Mouse (Mus musculus) right cerebral cortex, adult 2 months (tissue): ENCODE measurements around the gene Ttll12.

Experiments
- DNase-seq, 2 experiments: peaks; one replicate each; pipeline ENCODE4 v3.0.0; 2021 to 2022; ENCODE audit warnings: low spot score in 2 of 2

Gene Ttll12

DNA sequence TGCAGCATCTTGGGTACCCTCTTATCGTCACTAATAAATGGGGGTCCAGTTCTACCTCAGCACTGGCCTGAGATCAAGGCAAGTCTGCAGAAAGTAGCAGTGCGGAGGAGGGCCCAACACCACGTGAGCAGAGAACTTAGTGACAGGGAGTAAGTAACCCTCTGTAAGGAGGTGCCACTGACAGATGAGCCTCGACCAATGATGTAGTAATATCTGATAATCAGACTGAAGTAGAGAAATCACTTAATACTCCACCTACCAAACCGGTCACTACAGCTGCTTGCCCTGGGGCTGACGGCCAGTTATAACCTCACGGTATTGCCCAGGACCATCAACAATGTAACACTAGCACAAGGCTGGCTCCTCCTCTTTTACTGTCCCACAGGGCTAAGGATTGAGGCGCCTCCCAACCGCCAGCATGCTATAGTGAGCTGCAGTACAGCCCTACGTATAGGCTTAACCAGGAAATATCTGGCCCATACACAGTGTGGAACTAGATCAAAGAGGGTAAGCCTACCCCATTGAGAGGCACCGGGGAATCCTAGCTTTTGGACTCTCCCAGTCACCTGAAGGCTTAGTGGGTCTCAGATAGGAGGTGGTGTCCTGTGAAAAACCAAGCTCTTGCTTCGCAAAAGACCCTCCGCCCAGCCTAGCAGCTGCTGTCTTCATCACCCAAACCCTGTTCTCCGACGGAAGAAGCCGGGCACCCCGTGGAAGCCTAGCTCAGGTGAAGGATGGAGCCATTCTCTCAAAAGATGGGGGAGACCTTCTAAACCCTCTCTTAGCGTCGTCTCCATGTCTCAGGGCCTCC, 1.1 kb downstream of the Ttll12 start:
- DNase-seq, result no peak

DNA sequence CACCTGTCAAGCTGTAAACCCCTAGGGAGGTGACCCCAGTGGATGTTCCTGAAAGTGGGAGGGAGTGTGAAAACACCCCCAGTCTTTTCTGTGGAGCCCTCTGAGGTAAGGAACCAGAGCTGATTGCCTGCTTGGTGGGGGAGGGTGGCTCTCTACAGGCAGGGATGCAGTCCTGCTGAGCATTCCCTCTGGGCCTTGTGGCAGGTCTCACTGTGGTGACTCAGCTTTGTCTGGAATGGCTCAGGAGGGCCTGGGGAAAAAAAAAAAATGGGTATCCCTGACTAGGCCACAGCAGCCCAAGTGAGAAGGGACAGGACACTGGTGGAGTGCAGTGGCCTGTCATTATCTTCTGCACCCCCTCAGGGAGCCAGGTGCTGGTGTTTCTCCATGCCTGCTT, 1.8 kb downstream of the Ttll12 start:
- no peak for DNase-seq

GRCm38 (mm10) chr15:83592260-83593188, 2.4 kb downstream of the Ttll12 start:
- DNase-seq, result no peak

- no peak for DNase-seq
These were observed 3.2 kb downstream of the Ttll12 start for GRCm38 (mm10) chr15:83591758-83592157.

DNA sequence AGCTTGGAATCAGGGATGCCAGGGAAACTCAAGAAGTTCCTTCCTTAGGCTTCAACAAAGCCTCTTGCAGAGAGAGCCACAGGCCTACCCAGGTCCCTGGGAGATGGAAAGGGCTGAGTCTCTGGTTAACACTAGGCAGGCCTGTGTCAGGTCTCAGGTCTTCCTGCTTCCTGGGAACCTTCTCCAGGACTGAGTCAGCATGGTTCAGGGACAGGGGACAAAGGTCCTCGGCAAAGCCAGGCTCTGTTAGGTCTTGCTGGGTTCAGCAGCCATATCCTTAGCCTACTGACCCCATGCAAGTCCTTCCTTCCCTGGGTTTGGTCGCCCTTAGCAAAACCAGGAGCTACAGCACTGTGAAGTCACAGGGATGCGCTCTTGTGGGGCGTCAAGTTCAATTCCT, 4.1 kb downstream of the Ttll12 start:
- no peak for DNase-seq

GRCm38 (mm10) chr15:83584741-83585220, 10.2 kb downstream of the Ttll12 start:
- DNase-seq, result no peak

- no peak for DNase-seq
These were observed 11.4 kb downstream of the Ttll12 start for GRCm38 (mm10) chr15:83583419-83584156.

DNA sequence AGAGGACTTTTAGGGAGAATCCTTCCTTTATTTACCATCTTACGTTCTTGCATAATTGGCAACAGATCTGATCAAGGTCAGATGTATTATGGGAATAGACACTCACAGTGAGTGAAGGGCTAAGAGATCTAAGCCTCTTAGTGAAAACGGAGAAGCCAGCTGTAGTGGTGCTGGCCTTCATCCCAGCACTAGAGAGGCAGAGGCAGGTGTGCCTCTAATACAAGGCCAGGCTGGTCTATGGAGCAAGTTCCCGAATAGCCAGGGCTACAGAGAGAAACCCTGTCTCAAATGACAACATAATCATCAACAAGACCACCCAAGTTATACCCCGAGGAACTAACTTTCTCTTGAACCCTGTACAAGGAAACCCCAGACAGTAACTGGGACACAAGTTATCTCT, 12.0 kb downstream of the Ttll12 start:
- DNase-seq, result no peak

DNA sequence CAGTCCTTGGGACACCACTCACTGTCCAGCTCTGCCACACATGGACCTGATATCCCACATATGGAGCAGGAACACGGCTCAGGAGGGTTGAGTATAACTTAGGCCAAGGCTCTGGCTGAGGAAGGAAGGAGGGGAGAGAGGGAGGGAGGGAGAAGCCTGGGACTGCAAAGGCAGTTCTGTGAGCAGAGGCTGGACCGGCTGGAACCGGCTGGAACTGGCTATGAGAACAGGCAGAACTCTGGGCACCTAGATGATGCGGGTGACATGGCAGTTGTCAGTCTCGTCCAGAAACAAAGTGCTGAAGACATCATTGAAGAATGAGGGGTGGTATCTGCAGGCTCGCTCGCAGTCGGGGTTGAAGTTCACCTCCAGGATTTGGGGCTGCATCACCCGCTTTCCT, 18.3 kb downstream of the Ttll12 start:
- no peak for DNase-seq

DNA sequence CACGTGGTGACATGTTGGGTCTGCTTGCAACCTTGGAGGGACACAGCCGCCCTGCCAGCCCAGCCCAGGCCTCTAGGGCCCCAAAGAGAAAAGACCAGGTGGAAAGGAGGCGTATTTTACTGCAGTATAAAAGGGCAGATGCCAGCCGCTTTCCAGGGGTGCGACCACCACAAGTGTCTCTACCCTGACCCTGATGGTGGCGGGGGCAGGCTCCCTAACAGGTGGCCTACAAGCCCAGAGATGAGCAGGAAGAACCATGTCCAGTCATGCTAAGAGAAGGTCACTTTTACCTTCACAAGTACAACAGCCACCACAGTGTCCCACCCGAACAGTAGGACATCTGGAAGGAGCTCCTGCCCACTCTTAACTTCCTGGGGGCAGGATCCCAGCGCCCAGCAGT, 19.4 kb downstream of the Ttll12 start:
- DNase-seq, result no peak

DNA sequence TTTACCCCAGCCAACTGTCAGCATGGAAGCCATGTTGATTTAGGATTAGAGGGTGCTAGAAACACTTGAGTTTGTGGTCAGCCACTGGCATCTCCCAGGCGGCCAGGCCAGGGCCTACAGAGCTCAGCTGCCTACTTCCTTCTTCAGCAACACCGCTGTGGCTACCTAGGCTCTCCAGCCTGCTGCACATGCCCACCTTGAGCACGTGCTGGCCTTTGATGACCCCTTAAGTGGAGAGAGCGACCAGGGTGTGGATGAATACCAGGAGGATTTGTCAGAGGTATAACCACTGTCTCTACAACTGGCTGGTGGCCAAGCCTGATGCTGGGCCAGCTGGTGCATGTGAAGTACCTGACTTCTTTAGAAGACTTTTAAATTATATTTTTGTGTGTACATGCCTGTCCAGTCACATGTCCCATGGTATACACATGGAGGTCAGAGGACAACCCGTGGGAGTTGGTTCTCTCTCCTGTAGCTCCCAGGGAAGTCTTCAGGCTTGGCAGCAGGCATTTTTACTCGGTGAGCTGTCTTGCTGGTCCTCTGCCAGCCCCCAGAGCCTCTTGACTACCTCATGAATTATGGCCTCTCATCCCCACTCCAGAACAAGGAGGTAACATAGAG, 20.1 kb downstream of the Ttll12 start:
- DNase-seq, result no peak

GRCm38 (mm10) chr15:83573606-83574005, 21.4 kb downstream of the Ttll12 start:
- DNase-seq, result no peak

DNA sequence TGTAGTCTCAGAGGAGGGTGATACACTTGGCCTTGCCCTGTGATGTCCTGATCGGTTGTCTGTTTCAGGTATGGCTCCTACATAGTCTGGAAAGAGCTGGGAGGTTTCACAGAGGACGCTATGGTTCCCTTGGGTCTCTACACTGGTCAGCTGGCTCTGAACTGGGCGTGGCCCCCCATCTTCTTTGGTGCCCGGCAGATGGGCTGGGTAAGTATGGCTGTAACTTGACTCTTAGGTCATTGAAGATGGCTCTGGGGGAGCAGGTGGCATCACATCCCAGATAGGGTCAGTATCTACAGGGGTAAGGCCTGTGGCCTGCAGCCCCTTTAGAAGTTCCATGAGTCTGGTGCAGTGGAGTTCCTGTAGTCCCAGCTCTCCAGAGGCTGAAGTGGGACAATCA, 22.8 kb downstream of the Ttll12 start:
- DNase-seq, result no peak

- DNase-seq, result no peak
These were observed 23.3 kb downstream of the Ttll12 start for GRCm38 (mm10) chr15:83571636-83572035.

DNA sequence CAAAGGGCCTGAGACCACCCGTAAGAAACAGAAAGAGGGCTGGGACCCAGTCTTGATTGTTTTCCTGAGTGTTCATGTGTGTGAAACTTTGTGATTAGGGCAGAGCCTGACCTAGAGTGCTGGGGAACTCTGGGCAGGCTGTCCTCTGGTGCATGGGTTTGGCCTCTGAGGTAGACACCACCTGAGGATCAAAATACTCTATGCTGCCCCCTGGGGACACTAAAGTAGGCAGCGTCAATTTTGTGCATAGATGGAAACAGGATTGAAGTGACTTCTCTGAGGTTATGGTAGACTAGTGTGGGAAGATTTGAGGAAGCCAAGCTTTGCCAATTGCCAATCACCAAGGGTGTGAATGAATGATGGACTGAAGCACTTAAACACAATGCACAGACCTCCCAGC, 24.3 kb downstream of the Ttll12 start:
- DNase-seq, result no peak

DNA sequence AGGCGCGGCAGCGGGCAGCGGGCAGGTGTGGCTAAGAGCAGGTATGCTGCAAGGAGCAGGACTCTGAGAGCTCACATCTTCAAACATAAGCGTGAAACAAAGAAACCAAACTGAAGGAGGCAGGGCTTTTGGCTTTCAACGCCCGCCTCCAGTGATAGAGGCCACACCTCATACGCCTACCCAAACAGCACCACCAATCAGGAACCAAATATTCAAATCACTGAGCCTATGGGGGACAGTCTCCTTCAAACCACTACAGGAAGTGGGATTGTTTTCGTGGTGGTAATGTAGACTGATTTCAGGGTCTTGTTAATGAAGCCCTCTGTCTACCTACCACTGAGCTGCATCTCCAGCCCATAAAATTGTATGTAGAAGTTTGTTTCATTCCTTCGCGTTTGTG, 25.3 kb downstream of the Ttll12 start:
- no peak for DNase-seq

GRCm38 (mm10) chr15:83568544-83568943, 26.4 kb downstream of the Ttll12 start:
- no peak for DNase-seq

DNA sequence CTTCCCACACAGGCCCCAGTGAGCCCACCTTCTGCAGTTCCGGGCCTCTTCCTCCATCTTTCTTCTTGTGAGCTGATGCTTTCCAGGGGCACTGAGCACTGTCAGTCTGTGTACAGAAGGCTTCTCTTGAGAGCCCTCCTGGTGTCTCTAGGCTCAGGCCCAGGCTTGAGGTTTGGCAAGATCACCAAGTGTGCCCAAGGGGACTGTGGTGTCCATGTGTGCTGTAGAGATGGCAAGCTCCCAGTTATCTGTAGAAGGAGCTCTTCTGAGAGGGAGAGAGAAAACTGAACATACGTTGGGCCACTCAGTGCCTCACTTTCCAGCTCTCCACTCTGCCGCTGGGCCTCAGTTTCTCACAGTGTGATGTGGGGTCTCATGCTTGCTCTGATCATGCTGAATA, 27.2 kb downstream of the Ttll12 start:
- no peak for DNase-seq

DNA sequence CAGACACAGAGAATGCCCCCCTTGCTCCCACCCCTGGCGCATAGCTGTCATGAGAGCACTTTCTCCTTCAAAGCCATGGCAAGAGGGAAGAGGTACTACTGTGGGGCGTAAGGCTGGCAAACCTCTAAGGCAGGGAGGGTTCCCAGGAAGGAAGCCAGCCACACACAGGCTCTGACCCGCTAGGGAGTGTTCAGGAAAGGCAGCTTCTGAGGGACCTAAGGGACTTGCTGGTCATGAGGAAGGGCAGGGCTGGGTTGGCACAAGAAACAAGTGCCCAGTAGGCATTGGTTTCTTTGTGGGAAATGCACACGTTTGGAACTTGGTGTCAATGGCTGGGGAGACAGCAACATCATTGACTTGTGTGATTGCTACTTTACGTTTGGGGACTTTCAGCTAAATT, 29.0 kb downstream of the Ttll12 start:
- DNase-seq, result no peak

GRCm38 (mm10) chr15:83565434-83565833, 29.5 kb downstream of the Ttll12 start:
- DNase-seq, result no peak

DNA sequence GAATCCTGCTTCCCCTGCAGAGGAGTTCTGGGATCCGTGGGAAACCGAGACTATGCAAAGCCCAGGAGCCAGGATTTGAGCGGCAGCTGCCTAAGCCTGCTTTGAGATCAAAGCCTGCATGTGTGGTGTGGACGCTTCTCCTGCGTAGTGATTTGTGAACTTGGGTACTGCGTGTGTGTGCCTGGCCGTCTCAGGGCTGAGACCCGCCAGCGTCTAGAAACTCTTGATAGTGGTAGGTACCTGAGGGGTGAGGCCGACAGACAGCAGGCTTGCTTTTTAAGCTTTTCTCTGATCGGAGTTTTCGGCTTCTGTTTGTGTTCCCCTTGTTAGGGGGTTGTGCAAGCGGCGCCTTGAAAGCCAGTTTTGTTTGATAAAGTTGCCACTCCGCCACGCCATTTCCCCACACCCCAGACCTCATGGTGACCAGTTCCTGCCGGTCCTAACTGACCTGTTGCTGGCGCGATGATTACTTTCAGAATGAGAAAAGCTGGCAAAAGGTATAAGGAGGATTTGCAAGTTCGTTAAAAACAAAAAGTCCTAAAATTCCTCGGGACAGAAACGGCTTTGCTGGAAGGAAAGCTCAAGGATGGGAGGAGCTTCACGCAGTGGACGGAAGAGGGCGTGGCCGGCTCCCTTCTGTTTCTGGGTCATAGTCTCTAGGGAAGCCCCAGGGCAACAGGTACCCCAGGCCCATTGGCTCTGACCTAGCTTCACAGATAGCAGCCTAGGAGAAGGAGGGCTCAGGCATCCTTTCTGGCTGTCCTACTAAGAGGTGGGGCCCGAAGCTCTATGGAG, 30.9 kb downstream of the Ttll12 start:
- no peak for DNase-seq
